Mouse (Mus musculus) liver, adult 2 months (tissue): ENCODE measurements around the gene Cdc42ep3. TPM values are rescaled to one million over a fixed set of nuclear protein-coding genes. Genes with fewer than 3 reads are reported as not detected.
A peak's percentile ranks its signal among the peaks of the same experiment; 100 is the strongest.

Experiments
- DNase-seq: peaks from one replicate; pipeline ENCODE4 v3.0.0-alpha.2; 2011; ENCODE audit warnings: low read depth, low spot score; ENCODE audit errors: extremely low read depth
- H3K27ac ChIP-seq: fragments of 200-500 bp; replicated peaks from 2 replicates; pipeline ENCODE4 v1.5.1; 2012; ENCODE audit warnings: low read depth, mild to moderate bottlenecking, control low read depth, inconsistent platforms, low read length; ENCODE audit not compliant: insufficient read depth
- H3K27me3 ChIP-seq: fragments of 200-500 bp; 2 replicates; pipeline ENCODE4 v1.6.1; 2012; ENCODE audit warnings: mild to moderate bottlenecking, moderate library complexity, low read length, inconsistent platforms; ENCODE audit not compliant: control insufficient read depth, insufficient read depth
- H3K36me3 ChIP-seq: fragments of 200-500 bp; 2 replicates; pipeline ENCODE4 v1.6.1; 2012; ENCODE audit warnings: low read length, inconsistent platforms; ENCODE audit not compliant: control insufficient read depth, insufficient read depth
- H3K4me1 ChIP-seq: fragments of 200-500 bp; 2 replicates; pipeline ENCODE4 v1.6.1; 2011; ENCODE audit warnings: low read length; ENCODE audit not compliant: control insufficient read depth, insufficient read depth
- H3K4me3 ChIP-seq: fragments of 200-500 bp; 2 replicates; pipeline ENCODE4 v1.5.1; 2011; ENCODE audit warnings: low read depth, mild to moderate bottlenecking, control low read depth, low read length, moderate library complexity; ENCODE audit not compliant: insufficient read depth
- H3K79me2 ChIP-seq: fragments of 200-500 bp; 2 replicates; pipeline ENCODE4 v1.6.1; 2012; ENCODE audit warnings: inconsistent platforms, mild to moderate bottlenecking, low read length, moderate library complexity; ENCODE audit not compliant: control insufficient read depth, insufficient read depth
- H3K9ac ChIP-seq: fragments of 200-500 bp; 2 replicates; pipeline ENCODE4 v1.6.1; 2012; ENCODE audit warnings: low read depth, mild to moderate bottlenecking, control low read depth, inconsistent platforms, low read length
- CTCF ChIP-seq: fragments of 200-500 bp; IDR thresholded peaks from 2 replicates; pipeline ENCODE4 v1.5.1; 2011; ENCODE audit warnings: low read depth, low read length, control low read depth
- POLR2A ChIP-seq: fragments of 200-500 bp; IDR thresholded peaks from 2 replicates; pipeline ENCODE4 v1.6.1; 2011; ENCODE audit warnings: low read length, control low read depth; ENCODE audit not compliant: insufficient read depth; ENCODE audit errors: extremely low read depth
- WGBS: fragments of 180-500 bp; shearing (Covaris S2); methylation state at CpG from one replicate; pipeline ENCODE4 v1.1.7; 2018; 5-methylcytosine and 5-hydroxymethylcytosine counted together
- polyA plus RNA-seq: library from polyadenylated mRNA; depleted of rRNA; stranded (reverse); fragments of >200 nt; gene quantifications from 2 replicates; pipeline ENCODE4 v1.2.3, GENCODE M21; 2012
- total RNA-seq: library from RNA; depleted of rRNA; stranded (reverse); fragments of >200 nt; gene quantifications from 2 replicates; pipeline ENCODE4 v1.2.3, GENCODE M21; 2014

Cdc42ep3 gene
- total and polyA plus RNA-seq, 2 experiments = 0.87 to 1.0 TPM

DNA sequence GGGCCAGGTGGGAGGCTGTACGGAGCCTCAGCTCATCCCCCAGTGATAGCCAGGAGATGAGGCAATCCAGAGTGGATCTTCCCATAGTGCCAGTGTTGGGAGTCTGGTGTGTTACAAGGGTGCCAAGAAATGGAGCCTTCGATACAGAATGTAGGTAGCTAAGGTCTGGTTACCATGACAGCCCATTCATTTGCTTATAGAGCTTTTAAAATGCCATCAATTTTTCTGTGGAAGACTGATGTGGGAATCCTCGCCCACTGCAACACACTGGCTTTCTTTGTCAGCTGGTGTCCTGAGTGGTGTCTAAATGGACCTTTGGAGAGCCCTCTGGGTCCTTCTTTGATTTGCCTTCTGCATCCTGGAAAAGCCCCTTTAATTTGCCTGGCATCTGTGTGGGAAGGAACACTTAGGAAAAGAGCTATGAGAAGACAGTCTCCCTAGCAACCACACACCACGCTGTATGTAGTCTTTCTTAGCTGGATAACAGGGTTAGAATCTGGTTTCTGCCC, 28.0 kb downstream of the Cdc42ep3 start:
- TF ChIP-seq CTCF = no peak
- no peak for TF ChIP-seq POLR2A
- Histone ChIP-seq H3K79me2 (no peaks in the 10 kb centered on the region), H3K9ac (no peak overlapping the region), H3K27me3 (no peaks in the 10 kb centered on the region), H3K27ac (no peak overlapping the region), H3K4me3 (no peak overlapping the region), H3K36me3 (no peaks in the 10 kb centered on the region), H3K4me1 (no peaks in the 10 kb centered on the region)
- no peak for DNase-seq
- 85% methylated on average over 4 of the region's 4 CpGs for WGBS

- DNase-seq = no peak
- H3K4me1 ChIP-seq = no peaks in the 10 kb centered on the region
- H3K36me3 ChIP-seq = no peaks in the 10 kb centered on the region
- H3K4me3 ChIP-seq = no peak overlapping the region
- TF ChIP-seq CTCF = no peak
- no peak for TF ChIP-seq POLR2A
- no peaks in the 10 kb centered on the region for H3K79me2 ChIP-seq
- H3K9ac ChIP-seq = no peak overlapping the region
- H3K27ac ChIP-seq = no peak overlapping the region
- no peaks in the 10 kb centered on the region for H3K27me3 ChIP-seq
- WGBS = 77% methylated on average over 12 of the region's 12 CpGs
Observed at GRCm38 (mm10) chr17:79317085-79317751, 37.7 kb downstream of the Cdc42ep3 start.

DNA sequence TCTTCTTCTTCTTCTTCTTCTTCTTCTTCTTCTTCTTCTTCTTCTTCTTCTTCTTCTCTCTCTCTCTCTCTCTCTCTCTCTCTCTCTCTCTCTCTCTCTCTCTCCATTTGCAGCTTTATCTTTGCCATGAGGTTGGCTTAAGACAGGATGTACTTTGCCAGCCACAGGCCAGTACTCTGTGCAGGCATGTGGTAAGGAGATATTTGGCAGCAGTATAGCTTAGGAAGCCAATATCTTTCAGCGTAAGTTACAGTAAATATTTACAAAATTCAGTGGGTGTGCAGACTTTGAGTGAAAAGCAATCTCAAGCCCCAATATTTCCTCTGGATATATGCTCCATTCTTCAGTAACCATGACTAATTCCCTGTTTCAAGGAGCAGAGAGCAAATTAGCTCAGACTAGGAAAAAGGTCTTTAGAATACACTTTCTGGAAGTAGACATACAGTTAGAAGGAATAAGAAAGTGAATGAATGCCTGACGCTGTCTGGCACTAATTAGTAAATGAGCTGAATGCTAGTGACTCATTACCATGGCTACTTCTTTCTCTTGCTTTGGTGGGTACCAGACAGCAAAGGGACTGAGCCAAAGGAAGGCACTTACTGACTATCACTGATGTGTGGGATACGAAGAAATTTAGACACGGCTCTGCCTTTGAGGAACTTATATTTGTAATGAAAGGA, 39.3 kb downstream of the Cdc42ep3 start:
- H3K27ac ChIP-seq = no peak overlapping the region
- 78% methylated on average over 4 of the region's 4 CpGs for WGBS

DNA sequence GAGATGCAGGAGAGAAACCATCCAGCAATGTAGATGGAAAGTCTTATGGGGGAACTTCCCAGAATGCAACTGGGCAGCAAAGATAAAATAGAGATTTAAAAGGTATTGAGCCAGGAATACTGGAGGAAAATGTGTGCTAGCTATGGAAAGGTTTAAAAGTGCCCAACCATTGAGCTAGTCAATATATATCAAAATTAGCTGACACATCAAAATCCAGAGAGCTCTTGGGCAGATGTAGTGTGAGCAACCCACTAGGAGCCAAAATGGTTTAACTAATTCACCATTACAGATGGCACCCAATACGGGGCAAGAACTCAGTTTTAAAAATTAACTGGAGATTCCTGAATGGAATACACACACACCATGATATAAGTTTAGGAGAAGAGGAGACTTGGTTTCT, 44.4 kb downstream of the Cdc42ep3 start:
- TF ChIP-seq POLR2A (no peak), CTCF (no peak)
- DNase-seq = no peak
- no peaks in the 10 kb centered on the region for H3K4me1 ChIP-seq
- H3K79me2 ChIP-seq = no peaks in the 10 kb centered on the region
- no peaks in the 10 kb centered on the region for H3K36me3 ChIP-seq
- no peaks in the 10 kb centered on the region for H3K27me3 ChIP-seq
- no peak overlapping the region for H3K27ac ChIP-seq
- H3K4me3 ChIP-seq = no peak overlapping the region
- WGBS = 93% methylated on average over 1 of the region's 1 CpGs
- no peak overlapping the region for H3K9ac ChIP-seq

More for the DNA sequence above, 39.3 kb downstream of the Cdc42ep3 start:
- Histone ChIP-seq H3K9ac (no peak overlapping the region), H3K79me2 (no peaks in the 10 kb centered on the region), H3K27me3 (no peaks in the 10 kb centered on the region), H3K4me1 (no peaks in the 10 kb centered on the region), H3K4me3 (no peak overlapping the region), H3K36me3 (no peaks in the 10 kb centered on the region)
- TF ChIP-seq POLR2A = no peak
- no peak for TF ChIP-seq CTCF
- DNase-seq = peak; percentile 3

DNA sequence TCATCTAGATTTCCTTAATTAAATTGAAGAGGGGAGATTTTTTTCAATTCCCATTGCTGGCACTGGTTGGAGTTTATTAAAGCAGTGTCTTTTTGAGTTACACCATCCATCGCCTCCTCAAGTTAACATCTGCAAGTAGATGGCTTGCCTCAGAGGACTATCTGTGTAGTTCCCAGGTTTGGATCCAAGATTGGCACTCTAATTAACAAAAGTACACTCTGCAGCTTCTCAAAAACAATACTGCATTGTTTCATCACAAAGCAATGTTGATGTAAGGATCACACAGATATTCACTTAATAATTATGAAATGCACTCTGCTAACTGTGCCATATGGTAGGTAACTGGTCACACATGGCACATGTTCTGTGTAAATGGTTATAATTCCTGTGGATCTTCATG, 45.4 kb downstream of the Cdc42ep3 start:
- TF ChIP-seq POLR2A = no peak
- TF ChIP-seq CTCF = no peak
- Histone ChIP-seq H3K27me3 (no peaks in the 10 kb centered on the region), H3K4me3 (no peak overlapping the region), H3K27ac (no peak overlapping the region), H3K79me2 (no peaks in the 10 kb centered on the region), H3K4me1 (no peaks in the 10 kb centered on the region), H3K9ac (no peak overlapping the region), H3K36me3 (no peaks in the 10 kb centered on the region)
- DNase-seq = no peak
- 93% methylated on average over 1 of the region's 1 CpGs for WGBS

- TF ChIP-seq POLR2A (no peak), CTCF (no peak)
- no peaks in the 10 kb centered on the region for H3K79me2 ChIP-seq
- H3K9ac ChIP-seq = no peak overlapping the region
- H3K36me3 ChIP-seq = no peaks in the 10 kb centered on the region
- no peak for DNase-seq
- H3K4me1 ChIP-seq = no peaks in the 10 kb centered on the region
- H3K27ac ChIP-seq = no peak overlapping the region
- H3K27me3 ChIP-seq = no peaks in the 10 kb centered on the region
- no peak overlapping the region for H3K4me3 ChIP-seq
- 85% methylated on average over 7 of the region's 7 CpGs for WGBS
Observed at GRCm38 (mm10) chr17:79305644-79306043, 49.2 kb downstream of the Cdc42ep3 start.
